Mouse (Mus musculus): ENCODE data around the gene Slc1a3. TPM values are rescaled to one million over a fixed set of nuclear protein-coding genes. Genes with fewer than 3 reads are reported as not detected.

The Slc1a3 gene
- polyA plus RNA-seq, 1 experiment: 22.8 TPM

DNA sequence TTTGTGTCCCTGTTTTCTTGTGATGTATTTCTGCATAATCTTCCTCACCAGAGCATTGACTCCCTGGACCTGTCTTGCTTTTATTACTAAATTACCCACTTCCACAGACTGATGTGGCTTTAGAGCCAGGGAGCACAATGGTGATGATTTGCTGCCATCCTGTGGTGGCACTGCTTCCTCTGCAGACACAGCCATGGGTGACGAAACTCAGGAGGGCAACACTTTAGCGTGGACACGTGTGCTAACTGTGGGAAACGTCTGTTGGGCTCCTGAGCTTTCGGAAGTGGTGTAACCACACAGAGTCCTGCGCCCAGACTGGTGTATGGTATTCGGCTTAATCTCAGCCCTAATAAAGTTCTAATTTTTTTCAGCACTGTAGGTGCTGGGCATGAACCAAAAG is 85.2 kb downstream of the Slc1a3 start:
- H3K27ac ChIP-seq (ENCODE audit: insufficient read depth, low read length): no peak overlapping the region
- H3K4me3 ChIP-seq (ENCODE audit: insufficient read depth, low read length): no peak overlapping the region
- no peak for TF ChIP-seq POLR2A (IDR thresholded peaks at IDR 0.05; ENCODE audit: low read depth, low read length)
- peak; percentile 79; the same call in 1 of the 2 replicates for TF ChIP-seq CTCF (IDR thresholded peaks at IDR 0.05; ENCODE audit: borderline replicate concordance, insufficient read depth, low read length)
- H3K4me1 ChIP-seq (ENCODE audit: control insufficient read depth, insufficient read depth, low read length): peaks cover 2% of the 10 kb centered on the region; the same call in 1 of the 2 replicates

DNA sequence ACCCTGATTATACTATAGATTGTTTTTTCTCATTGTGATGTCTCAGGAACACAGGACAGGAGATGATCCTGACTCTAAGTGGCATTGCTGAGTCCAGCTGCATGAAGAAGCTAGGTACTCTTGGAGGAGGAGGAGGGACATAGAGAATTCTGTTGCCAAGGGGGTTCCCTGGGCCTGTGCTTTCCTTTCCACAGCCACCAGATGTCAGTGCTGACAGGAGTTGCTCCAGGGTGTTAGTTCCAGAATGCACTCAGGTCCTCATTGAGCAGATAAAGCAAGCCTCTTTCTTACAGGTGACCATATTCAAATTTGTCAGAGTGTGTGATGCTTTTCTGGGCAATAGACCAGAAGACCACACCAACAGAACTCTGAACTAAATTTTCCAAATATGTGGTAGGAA is 86.7 kb downstream of the Slc1a3 start:
- TF ChIP-seq POLR2A (IDR thresholded peaks at IDR 0.05; ENCODE audit: low read depth, low read length) (no peak), CTCF (IDR thresholded peaks at IDR 0.05; ENCODE audit: borderline replicate concordance, insufficient read depth, low read length) (peak; percentile 24; the same call in 1 of the 2 replicates)
- Histone ChIP-seq H3K4me1 (ENCODE audit: control insufficient read depth, insufficient read depth, low read length) (peaks cover 2% of the 10 kb centered on the region; the same call in 1 of the 2 replicates), H3K4me3 (ENCODE audit: insufficient read depth, low read length) (no peak overlapping the region), H3K27ac (ENCODE audit: insufficient read depth, low read length) (no peak overlapping the region)

DNA sequence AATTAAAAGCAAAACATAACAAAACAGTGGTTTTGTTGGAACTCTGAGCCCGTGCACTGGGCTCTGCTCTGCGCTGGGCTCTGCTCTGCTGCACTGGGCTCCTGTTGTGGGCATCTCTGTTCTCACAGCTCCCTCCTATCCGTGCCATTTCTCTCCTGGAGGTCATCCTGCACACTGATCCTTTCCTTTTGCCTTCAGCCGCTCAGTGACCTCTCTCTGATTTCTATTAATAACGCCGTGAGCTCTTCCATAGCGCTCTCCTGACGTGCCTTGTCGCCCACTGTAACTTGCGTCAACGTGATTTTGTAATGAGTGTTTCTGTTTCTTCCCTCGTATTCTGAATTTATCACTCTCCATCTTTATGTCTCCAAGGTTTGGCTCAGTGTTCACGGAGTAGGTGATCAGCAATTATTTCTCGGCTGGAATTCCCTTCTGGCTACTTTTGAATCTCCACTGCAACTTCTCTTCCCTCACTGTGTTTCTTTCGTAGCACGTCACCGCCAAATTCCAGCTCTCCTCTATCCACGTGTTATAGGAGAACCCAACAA is 91.0 kb downstream of the Slc1a3 start:
- H3K4me1 ChIP-seq (ENCODE audit: control insufficient read depth, insufficient read depth, low read length): no peaks in the 10 kb centered on the region

DNA sequence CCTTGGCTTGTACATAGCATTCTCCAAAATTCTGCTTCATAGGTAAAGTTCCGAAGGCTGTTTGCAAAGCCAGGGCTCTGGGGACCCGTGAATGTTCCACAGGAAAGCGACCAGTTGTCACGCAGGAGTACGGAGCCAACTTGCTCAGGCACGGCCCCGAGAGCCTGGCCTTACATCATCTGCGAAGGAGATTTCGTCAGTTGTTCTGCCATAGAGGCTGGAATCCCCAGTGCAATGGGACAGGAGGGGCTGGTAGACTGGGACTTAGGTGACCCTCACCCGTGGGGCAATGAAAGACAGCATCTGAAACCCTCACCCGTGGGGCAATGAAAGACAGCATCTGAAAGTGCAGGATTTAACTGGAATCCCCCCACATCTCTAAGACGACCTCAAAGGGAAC is 94.3 kb downstream of the Slc1a3 start:
- Histone ChIP-seq H3K27ac (ENCODE audit: insufficient read depth, low read length) (no peak overlapping the region), H3K4me1 (ENCODE audit: control insufficient read depth, insufficient read depth, low read length) (no peaks in the 10 kb centered on the region), H3K4me3 (ENCODE audit: insufficient read depth, low read length) (no peak overlapping the region)
- TF ChIP-seq POLR2A (IDR thresholded peaks at IDR 0.05; ENCODE audit: low read depth, low read length) (no peak), CTCF (IDR thresholded peaks at IDR 0.05; ENCODE audit: borderline replicate concordance, insufficient read depth, low read length) (no peak)

More for the DNA sequence above, 91.0 kb downstream of the Slc1a3 start:
- Histone ChIP-seq H3K27ac (ENCODE audit: insufficient read depth, low read length) (no peak overlapping the region), H3K4me3 (ENCODE audit: insufficient read depth, low read length) (no peak overlapping the region)
- TF ChIP-seq POLR2A (IDR thresholded peaks at IDR 0.05; ENCODE audit: low read depth, low read length) (no peak), CTCF (IDR thresholded peaks at IDR 0.05; ENCODE audit: borderline replicate concordance, insufficient read depth, low read length) (no peak)

DNA sequence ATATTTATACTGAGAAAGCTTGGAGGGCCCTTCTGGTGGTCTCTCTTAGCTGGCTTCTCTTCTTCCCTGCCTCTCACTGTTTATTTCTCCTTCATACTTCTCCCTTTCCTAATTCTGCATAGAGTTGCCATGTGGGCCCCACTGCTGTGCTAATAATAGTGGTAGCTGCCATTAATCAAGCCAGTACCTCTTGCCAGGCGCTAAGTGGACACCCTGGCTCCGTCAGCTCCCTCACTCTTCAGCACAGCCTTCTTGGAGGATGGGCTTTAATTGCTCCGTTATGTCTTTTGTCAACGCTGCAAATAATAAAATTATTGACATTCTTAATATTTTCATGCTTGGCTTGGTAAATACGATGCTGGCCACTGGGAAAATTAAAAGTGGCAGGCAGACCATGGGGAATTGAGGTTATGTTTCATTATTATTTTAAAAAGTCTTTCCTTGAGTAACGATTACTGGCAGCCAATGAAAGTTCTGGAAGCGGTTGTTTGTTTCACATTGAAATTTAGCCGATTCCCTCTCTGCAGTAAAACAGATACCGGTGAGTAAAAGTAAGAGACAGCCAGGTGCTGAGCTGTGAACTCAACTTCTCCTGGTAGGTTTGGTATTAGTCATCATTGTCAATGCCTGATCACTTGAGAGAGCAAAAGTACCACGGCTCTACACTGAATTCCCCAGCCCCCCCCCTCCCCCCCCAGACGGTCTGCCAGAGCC is 94.9 kb downstream of the Slc1a3 start:
- Histone ChIP-seq H3K4me3 (ENCODE audit: insufficient read depth, low read length) (no peak overlapping the region), H3K27ac (ENCODE audit: insufficient read depth, low read length) (no peak overlapping the region), H3K4me1 (ENCODE audit: control insufficient read depth, insufficient read depth, low read length) (no peaks in the 10 kb centered on the region)
- no peak for TF ChIP-seq CTCF (IDR thresholded peaks at IDR 0.05; ENCODE audit: borderline replicate concordance, insufficient read depth, low read length)
- no peak for TF ChIP-seq POLR2A (IDR thresholded peaks at IDR 0.05; ENCODE audit: low read depth, low read length)

DNA sequence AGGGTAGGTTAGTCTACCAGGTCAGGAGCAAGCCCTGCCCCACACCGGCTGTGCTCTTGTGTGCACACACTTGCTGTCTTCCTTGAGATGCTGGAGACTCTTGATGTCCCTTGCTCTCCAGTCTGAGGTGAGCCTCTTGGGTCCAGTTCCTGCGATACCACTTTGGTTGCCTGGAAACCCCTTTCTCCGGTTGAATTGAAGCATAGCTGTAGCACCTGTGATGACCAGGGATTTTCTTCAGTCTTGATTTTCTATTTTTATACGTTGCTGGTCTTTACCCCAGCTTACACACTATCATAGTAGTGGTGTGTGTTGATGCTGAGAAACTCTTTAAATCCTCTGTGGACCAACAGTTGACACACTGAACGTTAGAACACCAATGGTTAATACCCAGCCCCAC is 95.9 kb downstream of the Slc1a3 start:
- Histone ChIP-seq H3K4me3 (ENCODE audit: insufficient read depth, low read length) (no peak overlapping the region), H3K27ac (ENCODE audit: insufficient read depth, low read length) (no peak overlapping the region), H3K4me1 (ENCODE audit: control insufficient read depth, insufficient read depth, low read length) (no peaks in the 10 kb centered on the region)
- TF ChIP-seq POLR2A (IDR thresholded peaks at IDR 0.05; ENCODE audit: low read depth, low read length) (no peak), CTCF (IDR thresholded peaks at IDR 0.05; ENCODE audit: borderline replicate concordance, insufficient read depth, low read length) (no peak)

DNA sequence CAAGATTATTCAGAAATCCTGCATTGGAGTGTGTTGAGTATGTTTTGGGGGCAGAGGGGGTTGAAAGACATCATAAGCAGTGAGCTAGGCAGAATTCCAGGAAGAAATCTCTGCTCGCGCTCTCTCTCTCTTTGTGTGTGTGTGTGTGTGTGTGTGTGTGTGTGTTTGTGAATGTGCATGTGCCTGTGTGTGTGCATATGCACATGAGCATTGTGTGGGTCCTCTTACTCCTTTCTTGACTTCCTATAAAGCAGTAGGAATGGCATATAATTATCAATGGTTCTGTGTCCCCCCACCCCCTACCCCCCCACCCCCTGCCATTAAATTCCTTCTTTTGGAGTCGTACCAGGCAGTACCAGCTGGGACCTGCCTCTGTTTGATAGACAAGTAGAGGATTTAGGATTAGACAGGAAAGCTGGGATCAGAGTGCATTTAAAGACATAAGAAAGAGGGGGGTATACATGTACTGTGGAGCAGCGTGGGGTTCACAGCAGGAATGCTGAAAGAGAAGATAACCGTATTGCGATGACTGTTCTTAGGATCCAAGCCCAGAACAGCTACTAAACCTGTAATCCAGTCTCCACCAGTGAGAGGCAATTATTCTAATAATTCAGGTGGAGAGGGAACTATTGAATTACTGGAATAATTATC is 104.9 kb downstream of the Slc1a3 start:
- H3K27ac ChIP-seq (ENCODE audit: insufficient read depth, low read length): no peak overlapping the region
- TF ChIP-seq CTCF (IDR thresholded peaks at IDR 0.05; ENCODE audit: borderline replicate concordance, insufficient read depth, low read length): no peak
- no peak for TF ChIP-seq POLR2A (IDR thresholded peaks at IDR 0.05; ENCODE audit: low read depth, low read length)

DNA sequence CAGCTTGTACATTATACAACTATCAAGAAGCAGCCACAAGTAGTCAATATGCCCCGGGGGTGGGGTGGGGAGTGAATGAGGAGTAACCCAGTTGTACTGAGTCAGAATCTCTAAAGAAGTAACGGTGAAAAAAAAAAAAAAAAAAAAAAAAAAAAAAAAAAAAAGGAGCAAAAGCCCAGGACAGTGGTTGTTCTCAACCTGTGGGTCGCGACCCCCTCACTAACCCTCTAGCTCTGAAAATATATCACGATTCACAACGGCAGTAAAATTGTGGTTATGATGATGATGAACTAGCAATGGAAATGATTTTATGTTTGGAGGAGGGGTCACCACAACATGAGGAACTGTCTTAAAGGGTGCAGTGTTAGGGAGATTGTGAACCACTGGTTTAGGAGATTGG is 108.2 kb downstream of the Slc1a3 start:
- H3K27ac ChIP-seq (ENCODE audit: insufficient read depth, low read length): no peak overlapping the region
- TF ChIP-seq CTCF (IDR thresholded peaks at IDR 0.05; ENCODE audit: borderline replicate concordance, insufficient read depth, low read length): no peak
- TF ChIP-seq POLR2A (IDR thresholded peaks at IDR 0.05; ENCODE audit: low read depth, low read length): no peak
- H3K4me3 ChIP-seq (ENCODE audit: insufficient read depth, low read length): no peak overlapping the region
- H3K4me1 ChIP-seq (ENCODE audit: control insufficient read depth, insufficient read depth, low read length): no peaks in the 10 kb centered on the region

More for the DNA sequence above, 104.9 kb downstream of the Slc1a3 start:
- Histone ChIP-seq H3K4me1 (ENCODE audit: control insufficient read depth, insufficient read depth, low read length) (no peaks in the 10 kb centered on the region), H3K4me3 (ENCODE audit: insufficient read depth, low read length) (no peak overlapping the region)

DNA sequence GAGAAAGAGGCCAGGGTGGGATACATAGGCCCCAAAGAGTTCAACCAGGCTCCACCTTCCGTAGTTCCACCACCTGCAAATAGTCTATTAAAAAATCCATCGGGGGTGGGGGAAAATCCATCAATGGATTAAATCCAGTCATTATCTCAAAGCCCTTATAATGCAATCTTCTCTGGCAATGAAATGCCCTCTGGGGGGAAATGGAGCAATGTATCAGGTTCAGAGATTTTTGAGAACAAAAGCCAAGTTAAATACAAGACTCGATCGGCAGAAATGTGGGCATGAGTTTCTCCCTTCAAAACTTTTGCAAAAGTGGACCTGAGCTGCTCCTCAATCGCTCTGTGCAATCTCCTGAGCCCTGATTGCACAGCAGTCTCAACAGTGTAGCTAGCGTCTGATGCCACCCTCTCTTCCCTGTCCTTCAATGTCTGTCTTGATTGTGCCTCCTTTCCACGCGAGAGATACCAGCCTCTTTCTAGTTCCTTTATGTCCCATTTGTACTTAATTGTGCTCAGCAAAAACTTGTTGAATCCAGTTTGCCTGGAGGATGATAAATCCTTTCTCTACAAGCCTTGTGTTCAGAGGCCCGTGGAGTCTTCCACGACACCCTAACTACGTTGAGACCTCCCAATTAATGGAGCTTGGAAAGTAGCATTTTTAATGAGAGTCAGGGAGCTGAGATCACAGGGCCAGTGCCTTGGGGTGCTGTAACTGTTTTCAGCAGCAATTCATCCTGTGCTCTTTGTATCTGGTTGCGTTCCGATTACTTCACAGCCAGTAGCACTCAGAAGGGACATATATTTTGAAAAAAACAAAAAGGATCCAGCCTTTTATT is 109.0 kb downstream of the Slc1a3 start:
- no peak overlapping the region for H3K27ac ChIP-seq (ENCODE audit: insufficient read depth, low read length)
- no peaks in the 10 kb centered on the region for H3K4me1 ChIP-seq (ENCODE audit: control insufficient read depth, insufficient read depth, low read length)
- TF ChIP-seq POLR2A (IDR thresholded peaks at IDR 0.05; ENCODE audit: low read depth, low read length) (no peak), CTCF (IDR thresholded peaks at IDR 0.05; ENCODE audit: borderline replicate concordance, insufficient read depth, low read length) (no peak)
- H3K4me3 ChIP-seq (ENCODE audit: insufficient read depth, low read length): no peak overlapping the region
